Mouse (Mus musculus) bone marrow macrophage, adult 2 months (primary cell): Measurements from ENCODE around the gene Atg7. TPM values are rescaled to one million over a fixed set of nuclear protein-coding genes. Genes with fewer than 3 reads are reported as not detected.

Experiments
- H3K27ac ChIP-seq: 2 replicates; pipeline ENCODE4 v1.5.1; 2012; ENCODE audit warnings: low read depth, low read length; ENCODE audit not compliant: insufficient read depth
- H3K4me1 ChIP-seq: 2 replicates; pipeline ENCODE4 v1.6.1; 2012; ENCODE audit warnings: low read length; ENCODE audit not compliant: control insufficient read depth, insufficient read depth
- H3K4me3 ChIP-seq: 2 replicates; pipeline ENCODE4 v1.5.1; 2012; ENCODE audit warnings: mild to moderate bottlenecking, low read length, moderate library complexity; ENCODE audit not compliant: insufficient read depth
- CTCF ChIP-seq: IDR thresholded peaks from 2 replicates; pipeline ENCODE4 v1.5.1; 2012; ENCODE audit warnings: low read depth, mild to moderate bottlenecking, low read length, moderate library complexity
- POLR2A ChIP-seq: IDR thresholded peaks from 2 replicates; pipeline ENCODE4 v1.6.1; 2012; ENCODE audit warnings: mild to moderate bottlenecking, low read depth, low read length, borderline replicate concordance
- polyA plus RNA-seq: library from polyadenylated mRNA; stranded (reverse); fragments of >200 nt; gene quantifications from 2 replicates; pipeline ENCODE4 v1.2.4, GENCODE M21; 2012; ENCODE audit not compliant: missing spikeins, insufficient read depth, insufficient read length

The Atg7 gene
- polyA plus RNA-seq, 1 experiment, result 53.2 TPM

DNA sequence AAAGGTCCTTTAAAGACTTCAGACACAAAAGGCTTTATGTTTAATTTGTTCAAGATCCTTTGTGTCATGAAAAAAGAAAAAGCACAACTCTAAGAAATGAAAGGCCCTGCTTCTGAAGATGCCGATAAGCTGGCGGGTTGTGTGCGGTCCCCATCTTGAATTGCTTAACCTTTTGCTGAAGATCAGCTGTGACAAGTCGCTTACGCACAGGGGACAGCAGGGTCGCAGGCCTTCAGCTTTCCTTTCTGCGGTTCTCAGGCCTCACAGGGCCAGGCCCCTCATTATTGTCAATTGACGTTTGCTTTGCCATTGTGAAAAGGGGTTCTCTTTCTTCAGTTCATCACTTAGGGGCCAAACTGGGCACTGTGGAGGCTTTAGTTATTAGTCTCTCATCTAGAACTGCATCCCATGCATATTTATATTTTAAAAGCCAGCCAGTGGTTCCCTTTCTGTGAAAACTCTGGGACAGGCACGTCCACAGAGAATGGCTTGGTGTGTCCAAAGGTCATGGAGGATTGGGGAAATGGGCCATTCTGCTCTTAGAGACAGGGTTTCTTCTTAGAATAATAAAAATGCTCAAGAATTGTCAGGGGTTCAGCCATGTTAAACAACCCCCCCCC, 39.3 kb downstream of the Atg7 start:
- H3K4me3 ChIP-seq, result no peak overlapping the region
- no peak for TF ChIP-seq CTCF
- no peak for TF ChIP-seq POLR2A
- H3K27ac ChIP-seq, result no peak overlapping the region
- peaks cover 8% of the 10 kb centered on the region; the same call in 1 of the 2 replicates for H3K4me1 ChIP-seq

DNA sequence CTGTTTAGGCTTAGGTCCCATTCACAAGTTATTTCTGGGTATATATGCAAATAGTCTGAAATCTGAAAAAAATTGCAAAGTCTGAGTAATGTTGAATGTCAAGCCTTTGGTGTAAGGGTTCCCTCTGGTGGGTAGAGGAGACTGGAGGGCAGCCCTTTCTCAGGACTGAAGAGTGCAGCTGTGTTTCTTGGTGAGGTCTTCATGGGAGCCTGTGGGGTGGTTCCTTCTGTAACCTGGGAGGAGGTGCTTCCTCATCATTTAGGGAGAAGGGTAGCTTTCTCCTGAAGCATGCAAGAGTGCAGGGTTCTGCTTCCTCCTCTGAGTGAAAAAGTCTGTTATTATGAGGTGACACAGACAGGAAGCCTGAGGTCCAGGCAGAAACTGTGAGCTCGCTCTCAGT, 40.8 kb downstream of the Atg7 start:
- no peak for TF ChIP-seq POLR2A
- no peak; the same call in 1 of the 2 replicates for TF ChIP-seq CTCF
- Histone ChIP-seq H3K4me3 (no peak overlapping the region), H3K27ac (no peak overlapping the region), H3K4me1 (peaks cover 8% of the 10 kb centered on the region; the same call in 1 of the 2 replicates)

DNA sequence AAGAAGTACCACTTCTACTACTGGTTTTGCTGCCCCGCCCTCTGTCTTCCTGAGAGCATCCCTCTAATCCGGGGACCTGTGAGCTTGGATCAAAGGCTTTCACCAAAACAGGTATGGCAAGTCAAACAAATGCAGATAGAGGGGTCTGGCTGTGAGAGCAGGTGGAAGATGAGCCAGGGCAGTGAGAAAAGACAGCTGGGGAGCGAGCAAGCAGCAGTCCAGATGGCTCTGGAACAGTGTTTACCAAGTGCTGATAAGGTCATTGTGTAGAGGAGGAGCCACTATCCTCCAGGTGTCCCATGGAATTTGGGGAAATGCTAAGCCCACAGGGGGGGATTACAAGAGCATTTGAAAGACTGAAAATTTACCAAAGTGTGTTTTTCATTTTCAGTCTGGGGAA, 41.5 kb downstream of the Atg7 start:
- Histone ChIP-seq H3K4me1 (peaks cover 8% of the 10 kb centered on the region; the same call in 1 of the 2 replicates), H3K27ac (no peak overlapping the region), H3K4me3 (no peak overlapping the region)
- TF ChIP-seq CTCF (no peak), POLR2A (no peak)

DNA sequence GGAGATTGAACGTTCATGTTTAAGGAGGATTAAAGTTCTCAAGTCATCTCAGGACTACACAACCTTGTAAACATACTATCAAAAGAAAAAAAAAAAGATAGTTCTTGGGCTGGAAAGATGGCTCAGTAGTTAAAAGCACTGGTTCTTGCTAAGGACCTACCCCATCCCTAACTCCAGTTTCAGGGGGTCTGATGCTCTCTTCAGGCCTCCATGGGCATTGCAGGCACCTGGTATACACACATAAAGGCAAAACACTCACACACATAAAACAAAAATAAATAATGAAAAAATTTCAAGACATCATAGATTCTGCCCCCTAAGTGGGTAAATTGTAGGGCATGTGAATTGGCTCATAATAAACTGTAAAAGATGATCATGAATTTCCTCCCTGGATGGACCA, 42.5 kb downstream of the Atg7 start:
- TF ChIP-seq POLR2A, result no peak
- no peak for TF ChIP-seq CTCF
- peaks cover 8% of the 10 kb centered on the region; the same call in 1 of the 2 replicates for H3K4me1 ChIP-seq
- no peak overlapping the region for H3K4me3 ChIP-seq
- no peak overlapping the region for H3K27ac ChIP-seq

DNA sequence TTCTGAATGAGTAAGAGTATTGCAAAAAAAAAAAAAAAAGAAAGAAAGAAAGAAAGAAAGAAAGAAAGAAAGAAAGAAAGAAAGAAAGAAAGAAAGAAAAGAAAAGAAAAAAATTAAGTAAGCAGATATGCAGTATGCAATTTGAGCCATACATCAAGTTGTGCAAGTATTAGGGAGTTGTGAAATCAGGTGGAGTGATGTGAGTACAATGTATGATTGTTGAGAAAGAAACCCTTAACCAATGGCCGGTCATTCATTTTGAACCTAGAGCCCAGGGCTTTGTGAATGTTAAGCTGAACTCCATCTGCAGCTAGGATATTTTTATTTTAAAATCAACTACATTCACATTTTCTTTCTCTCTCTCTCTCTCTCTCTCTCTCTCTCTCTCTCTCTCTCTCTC, 44.1 kb downstream of the Atg7 start:
- no peak overlapping the region for H3K27ac ChIP-seq
- TF ChIP-seq POLR2A, result no peak
- no peak for TF ChIP-seq CTCF
- H3K4me3 ChIP-seq, result no peak overlapping the region
- peaks cover 8% of the 10 kb centered on the region; the same call in 1 of the 2 replicates for H3K4me1 ChIP-seq

DNA sequence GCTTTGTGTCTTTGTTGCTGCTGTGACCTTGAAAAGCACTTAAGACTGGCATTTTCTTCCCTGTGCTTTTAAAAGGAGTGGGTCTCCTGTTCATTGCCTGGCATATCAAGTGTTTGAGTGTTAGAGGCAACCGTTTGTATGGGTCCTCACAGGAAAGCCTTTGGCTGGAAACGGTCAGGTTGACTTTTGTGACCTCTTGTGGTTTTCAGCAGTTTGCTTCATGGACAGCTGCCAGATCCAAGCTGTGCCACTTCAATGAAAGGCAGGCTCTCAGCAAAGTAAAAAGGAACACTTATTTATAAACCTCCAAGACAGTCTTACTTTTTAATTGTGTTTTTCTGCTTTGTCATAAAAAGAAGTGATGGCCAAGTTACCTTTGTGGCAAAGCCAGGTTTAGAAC, 47.8 kb downstream of the Atg7 start:
- TF ChIP-seq POLR2A, result no peak
- no peak for TF ChIP-seq CTCF
- peaks cover 11% of the 10 kb centered on the region for H3K4me1 ChIP-seq
- H3K27ac ChIP-seq, result no peak overlapping the region
- no peak overlapping the region for H3K4me3 ChIP-seq

DNA sequence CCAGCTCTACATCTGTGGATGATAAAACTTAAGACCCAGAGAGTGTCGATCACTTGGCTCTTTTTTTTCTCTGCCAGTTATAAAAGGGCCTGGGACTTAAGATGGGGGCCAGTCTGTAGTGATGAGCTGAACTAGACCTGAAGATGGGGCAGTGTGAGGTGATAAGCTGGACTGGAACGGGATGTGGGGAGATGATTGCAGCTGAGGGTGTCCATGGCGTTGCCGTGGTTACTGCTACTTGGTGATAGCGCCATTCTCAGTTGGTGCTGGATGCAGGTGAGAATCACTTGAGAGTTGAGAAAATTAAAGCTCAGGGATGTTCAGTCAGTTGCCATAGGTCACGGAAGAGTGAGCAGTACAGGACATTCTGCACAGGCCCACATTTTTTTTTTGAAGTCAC, 48.6 kb downstream of the Atg7 start:
- Histone ChIP-seq H3K27ac (no peak overlapping the region), H3K4me3 (no peak overlapping the region), H3K4me1 (peaks cover 8% of the 10 kb centered on the region)
- TF ChIP-seq CTCF (no peak), POLR2A (no peak)

DNA sequence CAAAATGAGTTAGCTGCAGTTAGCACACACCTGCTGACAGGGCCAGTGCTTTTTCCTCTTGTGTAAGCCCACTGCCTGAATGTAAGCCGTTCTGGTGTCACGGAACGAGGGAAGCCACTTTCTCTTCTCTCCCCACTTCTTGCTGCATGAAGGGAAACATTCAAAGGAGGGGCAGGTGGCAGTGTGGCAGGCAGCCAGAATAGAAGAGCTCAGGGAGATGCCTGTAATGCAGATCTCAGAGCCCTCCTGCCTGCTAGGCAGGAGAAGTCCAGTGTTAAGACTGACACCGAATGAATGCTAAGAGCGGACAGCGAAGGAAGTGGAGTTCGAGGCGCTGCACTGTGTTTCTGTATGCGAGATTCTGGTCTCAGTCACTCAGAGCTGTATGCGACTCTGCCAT, 49.8 kb downstream of the Atg7 start:
- TF ChIP-seq POLR2A (no peak), CTCF (no peak)
- H3K4me1 ChIP-seq, result peaks cover 5% of the 10 kb centered on the region
- no peak overlapping the region for H3K27ac ChIP-seq
- H3K4me3 ChIP-seq, result no peak overlapping the region

DNA sequence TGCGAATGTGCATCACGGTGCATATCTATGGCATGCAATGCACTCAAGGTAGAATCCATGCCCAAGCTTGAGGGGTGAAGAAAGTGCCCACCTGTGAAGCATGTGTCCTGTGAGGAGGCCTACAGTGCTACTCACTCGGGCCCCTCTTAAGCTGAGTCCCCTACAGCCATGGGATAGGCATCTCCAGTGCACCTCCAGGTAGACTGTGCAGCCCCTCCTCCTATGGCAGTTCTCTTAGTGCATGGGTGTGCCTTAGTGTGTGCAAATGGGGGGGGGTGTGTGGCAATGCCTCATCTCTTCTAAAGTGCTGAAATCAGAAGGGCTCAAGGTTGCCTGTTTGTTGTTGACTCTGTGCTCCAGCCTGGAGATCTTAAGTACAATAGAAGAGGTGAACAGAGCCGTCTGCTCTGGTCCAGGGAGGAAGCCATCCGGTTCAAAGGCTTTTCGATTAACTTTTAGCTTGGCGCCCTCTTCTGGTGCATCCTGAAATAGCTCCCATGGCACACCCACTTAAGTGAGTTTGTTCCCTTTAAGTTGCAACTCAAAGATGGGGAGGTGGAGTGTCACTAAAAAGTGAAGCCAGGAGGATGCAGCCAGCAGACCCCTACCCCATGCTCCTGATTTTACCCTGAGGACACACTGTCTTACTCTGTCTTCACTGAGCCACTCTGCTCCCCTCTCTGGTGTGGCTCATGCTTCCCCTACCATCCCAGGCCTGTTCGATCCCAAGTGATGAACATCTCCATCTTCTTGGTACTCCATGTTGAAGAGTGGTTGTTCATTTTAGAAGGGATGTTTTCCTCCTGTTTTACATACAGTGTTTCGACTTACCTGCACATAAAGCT, 55.0 kb downstream of the Atg7 start:
- Histone ChIP-seq H3K4me3 (no peak overlapping the region), H3K27ac (no peak overlapping the region), H3K4me1 (peaks cover 5% of the 10 kb centered on the region)
- TF ChIP-seq POLR2A, result no peak
- peak; percentile 65; the same call in 1 of the 2 replicates for TF ChIP-seq CTCF

DNA sequence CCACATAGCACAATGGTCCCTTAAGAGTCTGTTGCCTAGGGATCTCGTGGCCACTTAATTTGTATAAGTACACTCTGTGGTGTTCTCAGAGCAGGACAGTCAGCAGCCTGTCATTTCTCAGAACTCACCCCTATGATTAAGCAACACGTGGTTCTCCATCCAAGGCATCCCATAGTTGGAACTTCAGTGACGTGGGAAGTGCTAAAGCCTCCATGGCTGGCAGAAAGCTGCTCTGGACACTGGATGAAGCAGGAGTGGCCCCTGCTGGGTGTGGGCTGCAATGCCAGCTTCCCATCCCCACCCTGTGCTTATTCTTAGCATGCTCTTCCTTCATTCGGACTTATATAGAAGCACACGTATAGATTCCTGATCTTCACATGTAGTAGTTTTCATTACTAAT, 55.7 kb downstream of the Atg7 start:
- Histone ChIP-seq H3K4me1 (peaks cover 5% of the 10 kb centered on the region), H3K27ac (no peak overlapping the region), H3K4me3 (no peak overlapping the region)
- TF ChIP-seq CTCF (no peak), POLR2A (no peak)
